Mouse (Mus musculus) layer of hippocampus, postnatal 25 days (tissue): ENCODE measurements around the gene Gm45717. TPM values are rescaled to one million over a fixed set of nuclear protein-coding genes. Genes with fewer than 3 reads are reported as not detected.
"Not testable (repeated sequence)": the region's sequence is repeated elsewhere in the genome, so short reads cannot be mapped to it uniquely, and the experiment has no call there.

Source experiments
- DNase-seq, 2 experiments: peaks; one replicate each; pipeline ENCODE4 v3.0.0; 2022; ENCODE audit warnings: mixed read lengths in 2 of 2, low spot score in 1 of 2; ENCODE audit errors: extremely low spot score in 1 of 2
- total RNA-seq, 2 experiments: library from RNA; stranded (reverse); gene quantifications; 2 replicates each; pipeline ENCODE4 v1.2.3; 2021

The Gm45717 gene
- not detected for total RNA-seq

GRCm38 (mm10) chr7:140955758-140956555, at the start of gene Gm45717, which contains the start of gene Ifitm2:
Gene Gm45717 (minus strand): TSS chr7:140955937.
Gene Ifitm2 (minus strand): TSS chr7:140955987.
- DNase-seq, result no peak

GRCm38 (mm10) chr7:141003248-141004010, 47.7 kb upstream of the Gm45717 start:
- no peak for DNase-seq

- DNase-seq, result no peak
Measured at GRCm38 (mm10) chr7:141000881-141001708, 45.4 kb upstream of the Gm45717 start.

- no peak for DNase-seq
Measured at GRCm38 (mm10) chr7:140998853-140999700, 43.3 kb upstream of the Gm45717 start.

GRCm38 (mm10) chr7:140997817-140998216, 42.1 kb upstream of the Gm45717 start:
- no peak for DNase-seq

GRCm38 (mm10) chr7:140991117-140991689, 35.5 kb upstream of the Gm45717 start:
- DNase-seq, result no peak

- no peak for DNase-seq
Measured at GRCm38 (mm10) chr7:140990622-140991021, 34.9 kb upstream of the Gm45717 start.

GRCm38 (mm10) chr7:140990185-140990584, 34.4 kb upstream of the Gm45717 start:
- no peak for DNase-seq

- no peak for DNase-seq
Measured at GRCm38 (mm10) chr7:140989022-140989421, 33.3 kb upstream of the Gm45717 start.

- DNase-seq, result no peak
Measured at GRCm38 (mm10) chr7:140987182-140988138, 31.7 kb upstream of the Gm45717 start.

- DNase-seq, result no peak
Measured at GRCm38 (mm10) chr7:140982971-140983370, 27.2 kb upstream of the Gm45717 start.

GRCm38 (mm10) chr7:140981704-140982103, 26.0 kb upstream of the Gm45717 start:
- no peak for DNase-seq

- not testable (repeated sequence) for DNase-seq
Measured at GRCm38 (mm10) chr7:140976720-140977119, 21.0 kb upstream of the Gm45717 start.

- DNase-seq, result no peak
Measured at GRCm38 (mm10) chr7:140975465-140975864, 19.7 kb upstream of the Gm45717 start.

GRCm38 (mm10) chr7:140974940-140975339, 19.2 kb upstream of the Gm45717 start:
- no peak for DNase-seq

- DNase-seq, result no peak
Measured at GRCm38 (mm10) chr7:140973396-140974165, 17.8 kb upstream of the Gm45717 start.

GRCm38 (mm10) chr7:140971479-140972171, 15.9 kb upstream of the Gm45717 start:
- DNase-seq, result no peak
